Mouse (Mus musculus) heart, embryonic 12.5 days (tissue): ENCODE measurements around the gene Il18bp. TPM values are rescaled to one million over a fixed set of nuclear protein-coding genes. Genes with fewer than 3 reads are reported as not detected.

Source experiments
- ATAC-seq: fragments of 200-750 bp; cut with Nextera tagmentation; 2 replicates; pipeline ENCODE4 v1.8.0; 2017; ENCODE audit warnings: moderate TSS enrichment, moderate library complexity; ENCODE audit not compliant: insufficient number of reproducible peaks, low FRiP score
- H3K27ac ChIP-seq: fragments of 300-500 bp; sonication (generic); 2 replicates; pipeline ENCODE4 v1.5.1; 2016; ENCODE audit warnings: mild to moderate bottlenecking, moderate library complexity; ENCODE audit not compliant: poor library complexity, severe bottlenecking
- H3K27me3 ChIP-seq: fragments of 300-500 bp; sonication (generic); replicated peaks from 2 replicates; pipeline ENCODE4 v1.6.1; 2016; ENCODE audit warnings: mild to moderate bottlenecking, moderate library complexity
- H3K36me3 ChIP-seq: fragments of 300-500 bp; sonication (generic); 2 replicates; pipeline ENCODE4 v1.6.1; 2016; ENCODE audit warnings: mild to moderate bottlenecking, moderate library complexity
- H3K4me1 ChIP-seq: fragments of 300-500 bp; sonication (generic); replicated peaks from 2 replicates; pipeline ENCODE4 v1.6.1; 2016; ENCODE audit warnings: mild to moderate bottlenecking
- H3K4me2 ChIP-seq: fragments of 300-500 bp; sonication (generic); 2 replicates; pipeline ENCODE4 v1.6.1; 2016; ENCODE audit warnings: mild to moderate bottlenecking, moderate library complexity
- H3K4me3 ChIP-seq: fragments of 300-500 bp; sonication (generic); 2 replicates; pipeline ENCODE4 v1.5.1; 2016; ENCODE audit warnings: mild to moderate bottlenecking
- H3K9ac ChIP-seq: fragments of 300-500 bp; sonication (generic); 2 replicates; pipeline ENCODE4 v1.6.1; 2016; ENCODE audit warnings: mild to moderate bottlenecking, moderate library complexity
- H3K9me3 ChIP-seq: fragments of 300-500 bp; sonication (generic); replicated peaks from 2 replicates; pipeline ENCODE4 v1.6.1; 2016; ENCODE audit warnings: mild to moderate bottlenecking, moderate library complexity
- WGBS: fragments of 180-500 bp; shearing (Covaris S2); methylation state at CpG from one replicate; pipeline ENCODE4 v1.1.7; 2016; 5-methylcytosine and 5-hydroxymethylcytosine counted together
- polyA plus RNA-seq: library from polyadenylated mRNA; unstranded; fragments of >200 nt; fragmentation: Nextera tagmentation; extraction: Ambion mirVana; gene quantifications from 2 replicates; pipeline ENCODE4 v1.2.1, GENCODE M21; 2016

The Il18bp gene
- polyA plus RNA-seq, 1 experiment from 2014 or later = 1.8 TPM

GRCm38 (mm10) chr7:101970821-101971461, 47.5 kb downstream of the Il18bp start:
- Histone ChIP-seq H3K27ac (peak overlapping the region; percentile 99), H3K4me3 (peak overlapping the region; percentile 70), H3K9ac (peak overlapping the region; percentile 87), H3K4me2 (peak overlapping the region; percentile 75), H3K4me1 (peaks cover 59% of the 10 kb centered on the region), H3K36me3 (peaks cover 3% of the 10 kb centered on the region; the same call in 1 of the 2 replicates), H3K27me3 (no peaks in the 10 kb centered on the region), H3K9me3 (no peaks in the 10 kb centered on the region)
- 5% methylated on average over 19 of the region's 19 CpGs for WGBS
- ATAC-seq = peak; percentile 65

GRCm38 (mm10) chr7:101970429-101970775, 48.1 kb downstream of the Il18bp start:
- Histone ChIP-seq H3K9me3 (no peaks in the 10 kb centered on the region), H3K9ac (peak overlapping the region; percentile 87), H3K27me3 (no peaks in the 10 kb centered on the region), H3K36me3 (peaks cover 3% of the 10 kb centered on the region; the same call in 1 of the 2 replicates), H3K4me1 (peaks cover 59% of the 10 kb centered on the region), H3K27ac (peak overlapping the region; percentile 99), H3K4me3 (peak overlapping the region; percentile 70), H3K4me2 (peak overlapping the region; percentile 75)
- ATAC-seq = peak; percentile 78
- WGBS = 2% methylated on average over 13 of the region's 17 CpGs

- H3K4me1 ChIP-seq = peaks cover 55% of the 10 kb centered on the region
- no peaks in the 10 kb centered on the region for H3K27me3 ChIP-seq
- H3K9ac ChIP-seq = peak overlapping the region; percentile 87
- H3K4me3 ChIP-seq = peak overlapping the region; percentile 70
- H3K27ac ChIP-seq = peak overlapping the region; percentile 99
- peak; percentile 92 for ATAC-seq
- H3K4me2 ChIP-seq = peak overlapping the region; percentile 75
- no peaks in the 10 kb centered on the region for H3K9me3 ChIP-seq
- WGBS = under 1% methylated on average over 48 of the region's 53 CpGs
- H3K36me3 ChIP-seq = no peaks in the 10 kb centered on the region; the same call in 1 of the 2 replicates
These were observed 48.6 kb downstream of the Il18bp start for GRCm38 (mm10) chr7:101969694-101970428.

DNA sequence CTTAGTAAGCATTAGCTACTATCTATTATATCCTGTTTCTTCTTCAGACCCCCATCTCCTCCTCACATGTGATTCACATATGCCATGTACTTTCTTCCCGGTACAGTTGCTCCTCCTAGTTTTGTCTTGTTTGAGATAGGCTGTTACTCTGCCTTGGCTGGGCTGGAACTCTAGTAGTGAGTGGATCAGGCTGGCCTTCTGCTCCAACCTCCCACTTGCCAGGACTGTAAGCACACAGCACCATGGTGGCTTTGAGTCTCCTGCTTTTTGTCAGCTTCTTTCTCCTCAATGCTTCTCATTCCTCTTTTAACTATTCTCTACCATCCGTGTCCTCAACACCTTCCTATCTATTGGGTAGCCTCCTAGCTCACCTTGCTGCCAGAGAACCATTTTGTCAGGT, 49.7 kb downstream of the Il18bp start:
- ATAC-seq = no peak
- H3K36me3 ChIP-seq = no peaks in the 10 kb centered on the region; the same call in 1 of the 2 replicates
- WGBS = 55% methylated on average over 2 of the region's 2 CpGs
- H3K9me3 ChIP-seq = no peaks in the 10 kb centered on the region
- H3K27me3 ChIP-seq = no peaks in the 10 kb centered on the region
- no peak overlapping the region for H3K4me3 ChIP-seq
- peak overlapping the region; percentile 53; the same call in 1 of the 2 replicates for H3K27ac ChIP-seq
- peaks cover 46% of the 10 kb centered on the region for H3K4me1 ChIP-seq
- peak overlapping the region; percentile 25; the same call in 1 of the 2 replicates for H3K4me2 ChIP-seq
- no peak overlapping the region for H3K9ac ChIP-seq

DNA sequence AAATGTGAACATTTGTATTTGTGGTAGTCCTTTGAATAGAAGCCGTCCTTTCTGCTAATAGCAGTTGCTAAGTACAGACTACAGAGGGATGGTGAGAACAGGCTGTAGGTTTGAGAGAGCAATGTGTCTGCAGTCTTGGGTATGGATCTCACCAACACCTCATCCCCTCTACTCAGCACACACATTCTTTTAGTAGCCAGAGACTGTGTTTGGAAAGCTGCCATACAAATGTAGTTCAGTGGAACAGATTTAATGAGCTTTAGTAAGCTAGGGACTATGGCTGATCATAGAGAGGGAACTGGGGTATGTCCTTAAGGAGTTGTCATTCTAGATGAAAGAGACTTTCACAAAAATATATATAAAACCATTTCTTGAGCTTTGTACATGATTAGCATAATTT, 51.2 kb downstream of the Il18bp start:
- H3K27me3 ChIP-seq = no peaks in the 10 kb centered on the region
- no peak for ATAC-seq
- no peak overlapping the region for H3K4me2 ChIP-seq
- no peak overlapping the region for H3K4me3 ChIP-seq
- H3K9me3 ChIP-seq = no peaks in the 10 kb centered on the region
- H3K36me3 ChIP-seq = no peaks in the 10 kb centered on the region
- peak overlapping the region; percentile 28; the same call in 1 of the 2 replicates for H3K27ac ChIP-seq
- 72% methylated on average over 1 of the region's 1 CpGs for WGBS
- H3K4me1 ChIP-seq = peaks cover 32% of the 10 kb centered on the region
- H3K9ac ChIP-seq = no peak overlapping the region

GRCm38 (mm10) chr7:101965606-101966005, 52.9 kb downstream of the Il18bp start:
- no peak overlapping the region for H3K4me2 ChIP-seq
- no peaks in the 10 kb centered on the region for H3K9me3 ChIP-seq
- H3K27ac ChIP-seq = no peak overlapping the region
- peaks cover 23% of the 10 kb centered on the region for H3K4me1 ChIP-seq
- WGBS = 62% methylated on average over 2 of the region's 2 CpGs
- no peak for ATAC-seq
- no peaks in the 10 kb centered on the region for H3K36me3 ChIP-seq
- H3K27me3 ChIP-seq = no peaks in the 10 kb centered on the region
- no peak overlapping the region for H3K9ac ChIP-seq
- H3K4me3 ChIP-seq = no peak overlapping the region

Other genes with a start within 250 kb of the Il18bp start
- gene Phox2a, start 200.4 kb downstream of the Il18bp start, polyA plus RNA-seq = 0.10 TPM in 1 of 2 replicates, not detected in the other
- 44.8 and 56.8 TPM in 2 replicates for gene Inppl1, start 180.5 kb downstream of the Il18bp start, polyA plus RNA-seq
- gene Folr2, start 161.5 kb downstream of the Il18bp start, polyA plus RNA-seq = not detected in 2 replicates
- gene Anapc15, start 155.0 kb downstream of the Il18bp start, polyA plus RNA-seq = 58.0 and 61.0 TPM in 2 replicates
- 4.1 TPM in 2 replicates for gene Folr1, start 147.9 kb downstream of the Il18bp start, polyA plus RNA-seq
- gene Lamtor1, start 112.8 kb downstream of the Il18bp start, polyA plus RNA-seq = 128 and 131 TPM in 2 replicates
- 0.42 and 0.45 TPM in 2 replicates for gene Tomt, start 112.3 kb downstream of the Il18bp start, polyA plus RNA-seq
- gene Lrrc51, start 84.8 kb downstream of the Il18bp start, polyA plus RNA-seq = 4.2 and 5.0 TPM in 2 replicates
- gene Numa1, start 84.6 kb downstream of the Il18bp start, polyA plus RNA-seq = 67.8 and 70.6 TPM in 2 replicates
- 19.9 and 21.3 TPM in 2 replicates for gene Rnf121, start 46.8 kb upstream of the Il18bp start, polyA plus RNA-seq
- gene Xndc1, start 46.8 kb upstream of the Il18bp start, polyA plus RNA-seq = 26.5 and 27.5 TPM in 2 replicates
- 0.90 and 1.5 TPM in 2 replicates for gene Xntrpc, start 47.0 kb upstream of the Il18bp start, polyA plus RNA-seq
- 0.15 and 0.58 TPM in 2 replicates for gene Trpc2, start 64.4 kb upstream of the Il18bp start, polyA plus RNA-seq
- gene Art1, start 83.1 kb upstream of the Il18bp start, polyA plus RNA-seq = 8.0 and 9.0 TPM in 2 replicates
- gene Art5, start 90.8 kb upstream of the Il18bp start, polyA plus RNA-seq = 1.4 and 2.3 TPM in 2 replicates
- gene Chrna10, start 98.1 kb upstream of the Il18bp start, polyA plus RNA-seq = not detected in 2 replicates
- 35.8 and 38.1 TPM in 2 replicates for gene Nup98, start 191.5 kb upstream of the Il18bp start, polyA plus RNA-seq
- gene Pgap2, start 191.5 kb upstream of the Il18bp start, polyA plus RNA-seq = 50.7 and 55.6 TPM in 2 replicates
- 41.9 and 42.7 TPM in 2 replicates for gene Rhog, start 237.4 kb upstream of the Il18bp start, polyA plus RNA-seq
- 16.8 and 19.1 TPM in 2 replicates for gene Stim1, start 249.1 kb upstream of the Il18bp start, polyA plus RNA-seq